Mouse (Mus musculus): ENCODE measurements around the gene Bet1.

The Bet1 gene

GRCm38 (mm10) chr6:4086663-4087454, at the start of gene Bet1:
Gene Bet1 (minus strand): TSS chr6:4086972.
- DNase-seq (ENCODE audit: low spot score in 2 of 2) = peak; percentile 90 to 91

- DNase-seq (ENCODE audit: low spot score in 2 of 2) = no peak
Observed at GRCm38 (mm10) chr6:4132239-4132638, 45.5 kb upstream of the Bet1 start.

GRCm38 (mm10) chr6:4131149-4131548, 44.4 kb upstream of the Bet1 start:
- no peak for DNase-seq (ENCODE audit: low spot score in 2 of 2)

- DNase-seq (ENCODE audit: low spot score in 2 of 2) = no peak
Observed at GRCm38 (mm10) chr6:4118611-4119010, 31.8 kb upstream of the Bet1 start.

- DNase-seq (ENCODE audit: low spot score in 2 of 2) = no peak
Observed at GRCm38 (mm10) chr6:4090423-4090822, 3.7 kb upstream of the Bet1 start.

GRCm38 (mm10) chr6:4072281-4072680, 14.5 kb downstream of the Bet1 start:
- no peak for DNase-seq (ENCODE audit: low spot score in 2 of 2)

GRCm38 (mm10) chr6:4069714-4070113, 17.1 kb downstream of the Bet1 start:
- DNase-seq (ENCODE audit: low spot score in 2 of 2) = no peak

- DNase-seq (ENCODE audit: low spot score in 2 of 2) = no peak
Observed at GRCm38 (mm10) chr6:4054387-4054786, 32.4 kb downstream of the Bet1 start.

GRCm38 (mm10) chr6:4052843-4053242, 33.9 kb downstream of the Bet1 start:
- no peak for DNase-seq (ENCODE audit: low spot score in 2 of 2)

GRCm38 (mm10) chr6:4047200-4047599, 39.6 kb downstream of the Bet1 start:
- no peak for DNase-seq (ENCODE audit: low spot score in 2 of 2)

- no peak for DNase-seq (ENCODE audit: low spot score in 2 of 2)
Observed at GRCm38 (mm10) chr6:4041821-4042220, 45.0 kb downstream of the Bet1 start.

- no peak for DNase-seq (ENCODE audit: low spot score in 2 of 2)
Observed at GRCm38 (mm10) chr6:4030956-4031355, 55.8 kb downstream of the Bet1 start.
